Mouse (Mus musculus): ENCODE data around the gene Hjurp.

The Hjurp gene

DNA sequence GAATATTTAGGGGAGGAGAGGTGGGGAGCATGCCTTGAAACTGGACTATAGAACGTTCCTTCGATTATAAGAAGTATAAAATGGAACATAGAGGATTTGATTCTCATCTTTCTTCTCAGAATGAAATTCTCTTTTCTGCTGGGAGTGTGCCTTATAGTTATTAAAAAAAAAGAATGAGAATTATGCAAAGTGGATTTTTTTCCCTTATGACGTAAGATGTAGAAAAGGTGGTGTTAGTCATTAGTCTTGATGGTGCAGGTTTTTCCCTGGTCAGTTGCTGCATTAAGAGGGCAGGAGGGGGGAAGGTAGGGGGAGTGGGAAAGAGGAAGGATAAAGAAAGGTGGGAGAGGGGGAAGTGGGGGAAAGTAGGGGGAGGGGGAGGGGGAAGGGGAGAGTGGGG is 4.9 kb upstream of the Hjurp start:
- DNase-seq (ENCODE audit: low read depth in 2 of 2, low spot score in 2 of 2) = no peak

DNA sequence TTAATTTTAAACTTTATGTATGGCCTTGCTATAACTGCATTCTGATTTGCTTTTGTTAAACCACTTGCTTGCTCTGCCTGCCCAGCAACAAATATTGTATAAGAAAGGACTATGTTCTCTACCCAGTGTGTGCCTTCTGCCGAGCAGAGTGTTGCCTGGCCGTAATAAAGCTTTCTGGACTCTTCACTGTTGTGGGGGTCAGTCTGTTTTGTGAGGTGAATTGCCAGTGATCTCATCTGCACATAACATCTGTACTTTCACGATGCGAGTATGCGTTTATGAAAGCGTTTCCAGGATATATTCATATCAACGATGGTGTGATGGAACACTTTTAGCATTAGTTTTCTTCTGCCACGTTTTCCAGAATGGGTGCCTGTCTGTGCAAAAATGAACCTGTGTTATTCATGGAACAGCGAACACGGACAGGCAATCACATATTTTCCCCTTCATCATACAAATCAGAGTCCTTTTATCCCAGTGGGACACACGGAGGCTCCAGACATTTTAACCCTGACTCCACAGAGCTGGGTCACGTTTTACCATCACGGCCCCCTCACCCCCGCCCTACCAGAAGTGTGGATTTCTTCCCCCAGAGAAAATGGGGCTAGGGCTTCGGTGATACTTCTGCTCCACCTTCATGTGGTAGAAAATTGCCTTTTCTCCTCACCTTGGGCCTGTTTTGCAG is 2.7 kb upstream of the Hjurp start:
- no peak for DNase-seq (ENCODE audit: low read depth in 2 of 2, low spot score in 2 of 2)

DNA sequence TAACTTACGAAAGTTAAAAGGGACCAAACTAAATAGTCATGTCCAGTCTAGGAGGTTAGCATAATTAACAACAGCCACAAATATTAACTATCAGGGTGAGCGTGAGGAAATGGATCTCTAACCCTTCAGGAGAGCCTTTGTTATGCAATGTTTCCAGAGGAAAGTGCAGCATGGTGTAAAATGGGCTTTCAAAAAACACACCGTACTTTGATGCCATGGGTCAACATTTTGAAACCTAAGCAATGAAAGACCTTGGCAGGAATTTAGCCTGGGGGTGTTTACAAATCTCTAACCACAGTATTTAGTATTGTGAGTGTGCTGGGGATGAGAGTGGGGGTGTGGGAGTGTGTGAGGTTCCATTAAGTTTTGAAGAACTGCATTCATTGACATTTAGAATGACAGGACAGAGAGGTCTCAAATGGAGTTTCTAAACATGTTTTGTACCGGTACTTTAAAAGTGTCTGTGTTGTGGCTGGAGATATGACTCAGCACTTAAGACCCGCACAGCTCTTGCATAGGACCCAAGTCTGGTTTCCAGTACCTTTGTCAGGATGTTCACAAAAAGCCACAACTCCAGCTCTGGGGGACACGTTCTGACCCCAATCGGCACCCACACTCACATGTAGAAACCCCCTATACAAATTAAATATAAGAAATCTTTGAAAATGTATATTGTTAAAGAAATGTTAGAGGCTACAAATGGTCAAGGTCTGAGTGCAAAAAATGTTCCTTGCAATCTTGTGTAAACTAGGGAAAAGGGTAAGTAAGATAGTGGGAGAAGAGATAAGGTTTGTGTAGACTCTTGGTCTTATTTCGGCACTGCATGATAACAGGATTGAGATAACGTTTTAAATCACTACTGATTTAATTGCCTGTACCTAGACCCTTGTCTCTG is 1.9 kb upstream of the Hjurp start:
- DNase-seq (ENCODE audit: low read depth in 2 of 2, low spot score in 2 of 2) = no peak

DNA sequence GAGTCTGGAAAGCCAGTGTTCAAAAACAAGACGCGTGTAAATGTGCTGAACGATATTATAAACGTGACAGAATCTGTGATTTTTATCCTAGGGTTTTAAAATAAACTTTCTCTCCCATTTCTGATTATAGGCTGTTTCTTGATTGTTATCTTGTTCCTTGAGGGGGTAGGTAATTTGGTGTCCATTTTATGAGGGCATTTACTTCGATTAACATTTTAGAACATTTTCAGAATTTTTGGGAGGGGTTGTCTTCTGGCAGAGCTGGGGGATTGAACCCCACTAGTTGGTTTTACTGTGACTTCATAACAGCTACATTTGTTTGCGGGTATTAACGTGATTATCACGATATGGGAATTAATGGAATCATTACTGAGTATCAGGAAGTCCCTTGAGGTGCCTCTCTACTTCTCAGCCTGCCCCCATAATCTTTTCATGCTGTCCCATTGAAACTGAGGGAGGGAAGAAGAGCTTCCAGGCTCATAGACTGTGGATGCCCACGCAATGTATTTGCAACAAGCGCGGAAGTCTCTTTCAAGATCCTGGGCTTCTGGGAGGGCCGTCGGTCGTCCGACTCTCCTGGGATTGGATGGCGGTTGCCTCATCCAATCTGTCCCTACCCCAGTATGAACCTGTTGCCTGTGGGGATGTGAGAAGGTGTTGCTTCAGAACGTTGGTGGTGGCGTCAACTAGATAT is 532 bp upstream of the Hjurp start:
- DNase-seq (ENCODE audit: low read depth in 2 of 2, low spot score in 2 of 2) = no peak

DNA sequence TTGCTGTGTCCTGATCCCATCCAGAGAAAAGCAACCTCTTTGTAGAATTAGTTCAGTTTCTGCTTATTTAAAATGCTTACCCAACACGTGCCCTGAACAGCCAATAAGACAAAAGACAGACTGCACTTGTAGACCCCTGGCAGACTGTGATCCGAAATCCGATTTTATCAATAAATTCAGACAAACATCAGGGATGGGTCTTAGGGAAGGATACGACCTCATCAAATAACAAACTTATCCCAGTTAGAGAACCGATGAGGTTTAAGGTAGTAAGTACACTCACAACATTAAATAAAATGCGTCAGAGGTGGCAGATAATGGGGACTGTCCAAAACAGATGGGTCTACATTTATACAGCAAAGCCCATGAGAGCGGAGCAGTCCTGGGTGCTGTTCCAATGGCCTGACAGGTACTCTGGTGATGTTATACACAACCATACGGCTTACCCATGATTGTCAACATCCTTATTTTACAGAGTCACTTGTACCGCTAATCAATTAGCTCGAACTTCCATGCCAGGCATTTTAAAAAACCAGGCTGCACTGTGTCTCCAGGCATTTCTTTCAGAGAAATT is 822 bp downstream of the Hjurp start:
- DNase-seq (ENCODE audit: low read depth in 2 of 2, low spot score in 2 of 2) = no peak

DNA sequence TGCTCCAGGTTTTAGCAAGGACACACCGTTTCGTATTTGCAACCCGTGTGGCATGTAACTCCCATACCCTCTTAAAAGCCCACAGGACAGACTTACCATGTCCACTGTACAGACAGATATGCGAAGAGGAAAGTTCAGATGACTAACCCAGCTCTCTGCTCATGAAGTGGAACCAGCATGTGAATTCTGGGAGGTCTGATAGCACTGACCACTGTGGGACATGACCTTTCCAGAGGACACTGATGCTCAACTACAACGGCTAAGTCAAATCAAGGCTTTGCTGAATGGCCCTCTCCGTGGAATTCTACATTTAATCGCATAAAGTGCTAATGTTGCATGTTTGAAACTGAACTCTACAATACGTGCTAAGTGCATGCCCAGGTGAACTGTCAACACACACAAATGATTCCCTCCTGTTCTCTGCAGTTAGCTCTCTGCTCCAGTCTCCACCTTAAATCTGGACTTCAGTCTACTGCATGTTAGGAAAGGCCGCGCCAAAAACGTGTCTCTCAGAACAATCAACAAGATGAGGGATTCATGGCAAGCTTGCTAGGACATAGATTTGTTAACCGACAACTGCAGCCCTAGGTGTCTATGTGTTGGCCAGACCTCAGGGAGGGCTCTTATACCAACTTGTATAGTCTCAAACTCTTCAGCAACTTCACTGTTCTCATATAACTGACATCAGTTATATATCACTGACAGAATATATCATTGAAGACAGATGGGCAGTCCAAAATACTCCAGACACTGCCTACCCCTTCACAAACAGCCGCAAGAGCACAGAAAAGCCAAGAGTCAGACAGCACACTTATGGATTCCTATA is 1.5 kb downstream of the Hjurp start:
- no peak for DNase-seq (ENCODE audit: low read depth in 2 of 2, low spot score in 2 of 2)

DNA sequence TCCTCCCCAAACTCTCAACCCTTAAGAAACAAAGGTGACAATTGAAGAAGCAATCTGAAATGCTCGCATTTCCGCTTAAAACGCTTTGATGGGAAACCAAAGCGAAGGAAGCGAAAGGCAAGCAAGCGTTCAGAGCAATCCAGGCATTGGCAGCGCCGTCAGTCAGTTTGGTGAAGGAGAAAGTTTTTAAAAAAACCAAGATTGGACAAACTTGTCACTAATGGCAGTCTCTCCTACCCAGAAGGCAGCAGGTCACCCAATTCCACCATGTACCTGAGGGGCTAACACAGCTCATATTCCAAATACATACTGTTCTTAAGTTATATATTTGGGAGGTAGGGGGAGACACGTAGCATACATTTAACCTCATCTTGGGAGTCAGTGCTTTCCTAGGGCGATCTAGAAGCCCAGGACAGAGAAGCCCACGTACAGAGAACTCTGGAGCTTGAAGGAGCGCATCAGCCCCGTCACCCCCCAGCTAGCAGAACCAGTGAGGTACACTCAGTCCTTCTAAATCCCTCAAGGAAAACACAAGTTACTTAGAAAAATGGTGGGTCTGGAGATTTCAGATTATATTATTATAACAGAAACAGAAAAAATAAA is 2.3 kb downstream of the Hjurp start:
- DNase-seq (ENCODE audit: low read depth in 2 of 2, low spot score in 2 of 2) = no peak

DNA sequence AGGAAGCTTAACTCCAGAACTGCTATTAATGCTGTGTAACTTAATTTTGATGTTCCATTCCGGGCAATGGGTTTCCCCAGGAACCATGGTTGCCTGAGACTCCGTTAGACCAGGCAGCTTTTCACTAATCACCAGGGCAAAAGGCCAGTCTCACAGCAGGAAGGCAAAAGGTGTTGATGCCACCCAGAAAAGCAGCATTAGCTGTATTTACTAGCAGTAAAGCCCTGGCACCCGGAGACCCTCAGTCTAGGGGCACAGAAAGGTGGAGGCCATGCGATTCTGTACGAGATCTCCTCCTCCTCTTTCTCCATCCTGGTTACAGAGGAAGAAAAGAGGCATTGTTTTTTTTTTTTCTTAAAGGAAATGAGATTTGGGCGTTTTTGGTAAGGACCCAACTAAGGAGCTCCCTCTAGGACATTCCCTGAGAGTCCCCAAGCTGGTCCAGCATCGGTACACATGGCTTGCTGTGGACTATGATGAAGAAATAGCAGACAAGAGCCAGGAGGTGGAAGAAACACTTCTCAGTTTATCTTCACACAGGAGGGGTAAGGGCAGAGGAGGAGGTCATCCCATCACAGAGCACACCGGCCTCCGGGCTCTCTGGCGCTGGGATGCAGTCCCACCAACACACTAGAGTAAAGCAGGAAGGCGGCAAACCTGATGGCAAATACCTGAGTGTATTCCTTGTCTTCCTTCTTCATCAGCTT is 2.9 kb downstream of the Hjurp start:
- no peak for DNase-seq (ENCODE audit: low read depth in 2 of 2, low spot score in 2 of 2)

DNA sequence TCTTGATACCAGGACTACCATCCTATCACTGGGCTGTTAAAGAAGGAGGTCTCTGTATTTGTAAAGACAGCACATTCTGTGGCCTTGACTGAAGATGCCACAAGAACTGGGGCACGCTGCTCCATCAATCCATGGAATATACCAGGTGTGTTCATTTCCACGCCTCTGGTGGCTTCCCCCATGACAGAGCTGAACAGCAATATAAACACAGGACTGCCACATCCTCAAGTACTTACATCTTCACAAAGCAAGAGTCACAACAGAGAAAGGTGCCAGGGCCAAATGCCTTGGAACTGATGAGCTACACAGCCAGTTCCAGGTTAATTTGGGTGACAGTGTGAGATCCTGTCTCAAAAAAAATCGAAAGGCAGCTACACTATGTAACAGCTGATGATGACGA is 3.6 kb downstream of the Hjurp start:
- no peak for DNase-seq (ENCODE audit: low read depth in 2 of 2, low spot score in 2 of 2)

DNA sequence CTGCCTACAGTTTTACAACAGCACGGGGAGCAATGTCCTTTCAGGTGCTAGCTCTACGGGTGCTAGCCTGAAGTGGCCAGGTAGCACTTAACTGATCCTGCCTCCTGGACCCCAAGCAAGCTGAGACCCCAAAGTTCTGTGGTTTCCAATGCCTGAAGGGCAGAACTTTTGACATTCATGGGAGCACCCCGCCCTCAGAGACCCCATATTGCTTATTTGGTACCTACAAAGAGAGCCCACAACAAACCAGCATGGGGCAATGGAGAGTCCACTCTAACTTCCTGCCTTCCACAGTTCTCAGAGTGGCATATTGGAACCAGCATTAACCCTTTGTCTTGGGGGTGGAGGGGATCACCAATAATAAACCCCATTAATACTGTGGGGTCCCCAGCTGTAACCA is 4.1 kb downstream of the Hjurp start:
- DNase-seq (ENCODE audit: low read depth in 2 of 2, low spot score in 2 of 2) = no peak

DNA sequence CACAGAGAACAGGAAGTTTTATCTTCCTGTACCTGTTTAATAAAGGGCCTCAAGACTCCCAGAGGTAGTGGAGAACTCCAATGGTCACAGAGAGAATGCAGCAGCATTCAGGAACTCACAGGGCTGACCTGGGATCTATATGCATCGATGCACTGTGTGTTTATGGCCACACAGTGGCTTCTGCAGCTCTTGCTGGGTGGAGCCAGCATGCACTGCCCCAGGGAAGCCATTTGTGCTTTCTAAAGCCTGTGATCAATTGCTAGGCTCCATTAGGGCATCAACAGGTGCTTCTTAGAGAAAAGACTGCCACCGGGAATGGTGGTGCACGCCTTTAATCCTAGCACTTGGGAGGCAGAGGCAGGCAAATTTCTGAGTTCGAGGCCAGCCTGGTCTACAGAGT is 4.6 kb downstream of the Hjurp start:
- no peak for DNase-seq (ENCODE audit: low read depth in 2 of 2, low spot score in 2 of 2)

DNA sequence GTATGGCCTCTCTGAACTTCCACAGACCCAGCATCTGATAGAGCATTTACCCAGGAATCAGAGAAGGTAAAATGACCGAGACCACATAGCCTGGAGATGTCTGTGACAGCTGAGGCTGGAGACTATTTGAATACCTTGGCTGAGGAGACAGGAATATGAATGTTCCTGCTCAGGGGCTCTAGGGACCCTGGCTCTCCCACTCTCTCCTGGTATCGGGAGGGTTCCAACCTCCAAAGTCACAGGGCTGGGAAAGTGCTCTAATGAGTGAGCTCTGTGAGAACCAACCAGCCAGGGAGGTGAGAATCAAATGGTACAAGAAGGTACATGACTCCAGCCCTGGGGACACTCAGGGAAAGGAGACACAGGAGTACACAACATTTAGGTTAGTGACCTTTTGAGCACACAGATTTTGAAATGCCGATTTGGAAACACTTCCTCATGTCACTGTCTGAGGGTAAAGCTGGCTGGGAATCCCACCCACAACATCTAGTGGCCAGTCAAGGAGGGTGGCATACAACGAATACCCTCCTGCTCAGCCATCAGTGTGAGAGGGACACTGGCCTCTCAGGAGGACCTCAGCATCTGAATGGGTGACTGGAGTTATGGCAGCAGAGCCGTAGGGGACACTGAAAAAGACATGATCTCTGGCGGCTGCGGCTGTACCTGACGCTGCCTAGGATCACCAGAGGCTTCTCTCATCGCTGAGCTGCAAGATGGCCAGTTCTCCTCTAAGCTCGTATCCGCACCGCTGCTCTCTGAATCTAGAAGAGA is 7.7 kb downstream of the Hjurp start:
- no peak for DNase-seq (ENCODE audit: low read depth in 2 of 2, low spot score in 2 of 2)

DNA sequence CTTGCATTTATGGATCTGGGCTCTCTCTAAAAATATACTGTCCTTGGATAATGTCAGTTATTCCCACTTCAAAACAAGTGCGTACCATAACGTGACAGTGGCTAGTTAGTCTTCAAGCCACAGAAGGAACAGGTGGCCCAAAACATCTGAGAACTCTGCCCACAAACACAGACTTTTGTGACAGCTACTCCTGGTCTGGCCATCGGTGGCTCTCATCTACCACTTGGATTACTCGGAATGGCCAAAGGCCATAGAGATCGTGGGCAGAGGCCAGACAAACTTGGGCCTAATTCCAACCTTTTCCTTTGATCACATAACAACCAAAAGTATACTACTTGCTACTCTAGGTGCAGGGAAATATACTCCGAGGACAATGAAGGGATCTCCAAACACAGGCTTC is 9.4 kb downstream of the Hjurp start:
- no peak for DNase-seq (ENCODE audit: low read depth in 2 of 2, low spot score in 2 of 2)

DNA sequence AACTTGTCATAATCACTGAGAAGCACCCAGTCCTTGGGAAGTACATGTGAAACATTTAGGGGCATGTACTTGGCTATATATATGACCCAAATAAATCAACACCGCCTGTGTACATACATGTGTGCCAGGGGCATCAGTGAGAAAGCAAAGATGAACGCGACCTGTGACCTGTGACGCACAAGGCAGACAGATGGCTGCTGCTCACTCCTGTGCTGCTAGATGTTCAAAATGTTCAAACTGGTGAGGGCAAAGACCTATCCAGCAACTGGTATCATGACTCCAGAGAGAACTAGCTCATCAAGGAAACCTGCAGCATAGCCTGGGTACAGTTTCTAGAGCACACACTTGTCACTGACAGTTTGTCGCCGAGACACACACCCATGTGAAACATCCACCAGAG is 9.9 kb downstream of the Hjurp start:
- DNase-seq (ENCODE audit: low read depth in 2 of 2, low spot score in 2 of 2) = no peak

DNA sequence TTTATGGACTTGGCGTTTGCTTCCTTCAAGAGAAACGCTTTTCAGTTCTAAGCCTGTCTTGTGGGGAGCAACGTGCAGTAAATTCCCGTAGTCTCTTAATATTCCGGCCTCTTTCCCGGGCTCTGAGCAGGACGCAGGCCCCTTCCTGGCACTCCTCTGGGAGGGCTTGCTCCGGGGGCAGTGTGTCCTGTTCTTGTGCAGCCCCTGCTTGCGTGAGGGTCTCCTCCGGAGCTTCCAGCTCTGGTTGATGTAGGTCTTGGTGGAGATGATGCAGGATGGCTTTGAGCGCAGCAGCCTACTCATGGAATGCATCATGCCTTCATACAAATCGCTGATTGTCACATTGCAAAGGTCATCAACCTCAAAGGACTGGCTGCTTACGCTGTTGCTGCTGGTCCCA is 11.3 kb downstream of the Hjurp start:
- no peak for DNase-seq (ENCODE audit: low read depth in 2 of 2, low spot score in 2 of 2)

DNA sequence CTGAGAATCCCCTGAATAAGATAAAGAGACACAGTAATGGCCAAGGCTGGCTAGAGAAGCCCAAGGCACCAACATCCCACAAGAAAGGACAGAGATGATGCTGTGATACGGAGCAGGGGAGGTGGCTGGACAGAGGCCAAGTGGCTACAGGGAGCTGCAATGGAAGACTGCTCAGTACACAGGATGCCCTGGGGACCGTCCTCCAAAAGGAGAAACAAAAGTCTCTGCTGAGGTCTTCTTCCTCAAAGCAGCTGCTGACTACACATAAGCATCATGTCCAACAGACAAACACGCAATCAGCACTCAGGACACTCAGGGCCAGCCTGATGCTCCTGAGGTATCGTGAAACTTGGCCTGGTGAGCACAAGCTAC is 12.6 kb downstream of the Hjurp start:
- DNase-seq (ENCODE audit: low read depth in 2 of 2, low spot score in 2 of 2) = no peak

DNA sequence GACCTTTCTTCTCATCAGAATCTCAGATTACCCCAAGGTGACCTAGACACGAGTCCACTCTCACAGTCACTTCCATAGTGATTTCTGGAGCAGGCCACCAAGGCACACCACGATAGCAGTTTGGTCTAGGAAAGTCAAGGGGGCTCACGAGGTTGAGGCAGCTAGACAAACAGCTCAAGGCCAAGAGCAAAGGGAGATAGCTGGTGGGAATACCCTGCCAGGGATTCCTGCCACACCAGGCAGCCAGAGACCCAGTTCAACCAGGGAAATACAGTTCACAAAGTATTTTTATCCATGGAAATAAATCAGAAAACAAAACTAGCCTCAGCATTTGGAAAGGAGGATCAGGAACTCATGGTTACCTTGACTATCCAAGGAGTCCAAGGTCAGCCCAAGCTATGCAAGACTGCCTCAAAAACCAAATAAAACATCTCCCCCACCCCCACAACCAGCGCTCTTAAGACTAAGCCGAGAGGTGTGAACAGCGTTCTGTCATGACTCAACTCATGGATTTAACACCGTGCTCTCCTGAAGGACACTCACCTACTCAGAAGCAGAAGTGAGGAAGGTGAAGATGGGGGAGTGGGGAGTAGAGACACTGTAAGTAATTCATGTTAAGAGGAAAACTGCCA is 13.1 kb downstream of the Hjurp start:
- no peak for DNase-seq (ENCODE audit: low read depth in 2 of 2, low spot score in 2 of 2)

DNA sequence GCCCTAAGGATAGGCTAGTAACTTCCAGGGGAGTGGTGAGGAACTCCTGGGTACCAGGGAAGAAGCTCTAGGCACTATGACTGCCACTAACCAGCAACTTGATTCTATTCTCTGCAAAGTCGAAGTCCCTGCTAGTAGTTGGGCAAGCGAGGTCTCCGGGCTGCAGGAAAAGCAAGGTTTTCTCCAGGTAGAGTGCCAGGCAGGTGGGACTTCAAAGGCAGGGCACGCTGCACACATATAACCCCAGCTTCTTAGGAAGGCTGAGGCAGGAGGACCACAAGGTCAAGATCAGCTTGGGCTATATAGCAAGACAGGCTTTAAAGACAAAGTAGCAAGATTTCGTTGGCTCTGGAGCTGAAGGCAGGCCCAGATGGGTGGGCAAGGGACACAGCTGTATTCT is 13.7 kb downstream of the Hjurp start:
- no peak for DNase-seq (ENCODE audit: low read depth in 2 of 2, low spot score in 2 of 2)

DNA sequence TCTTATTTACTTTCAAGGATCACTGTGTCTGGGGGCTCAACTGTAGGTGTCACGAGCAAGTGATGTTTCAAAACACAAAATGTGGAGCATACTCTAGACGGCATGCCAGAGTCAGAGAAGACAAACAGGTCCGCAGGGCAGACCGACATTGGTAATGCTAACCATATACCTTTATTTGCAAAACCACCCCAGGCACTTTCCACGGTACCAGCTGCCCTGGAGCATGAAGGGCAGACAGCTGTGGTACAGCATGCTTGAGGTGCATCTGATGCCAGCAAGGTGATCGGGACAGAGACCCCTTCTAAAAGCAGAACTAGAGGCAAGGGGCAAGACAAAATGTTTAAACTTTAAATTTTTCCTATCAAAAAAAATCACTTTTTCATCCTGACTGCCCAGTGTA is 14.5 kb downstream of the Hjurp start:
- no peak for DNase-seq (ENCODE audit: low read depth in 2 of 2, low spot score in 2 of 2)

Data from CD8-positive naive resting alpha-beta T cell, adult 2 months (primary cell).